Mouse (Mus musculus) left cerebral cortex, adult 8-10 months (tissue): ENCODE data around the gene Usp43. TPM values are rescaled to one million over a fixed set of nuclear protein-coding genes. Genes with fewer than 3 reads are reported as not detected.
A peak's percentile ranks its signal among the peaks of the same experiment; 100 is the strongest.

ENCODE experiments used
- DNase-seq, 2 experiments: peaks; one replicate each; pipeline ENCODE4 v3.0.0; 2022; ENCODE audit warnings: low spot score in 2 of 2
- total RNA-seq, 4 experiments: library from RNA; stranded (reverse); gene quantifications; 2 replicates each; pipeline ENCODE4 v1.2.4; 2022

The Usp43 gene
- total RNA-seq, 4 experiments from 2014 or later = 3.0 to 4.6 (median 3.9) TPM

GRCm38 (mm10) chr11:67903756-67904155 is 18.2 kb downstream of the Usp43 start:
- DNase-seq = no peak

- peak; percentile 42 to 57 for DNase-seq
Observed at GRCm38 (mm10) chr11:67897064-67897560, 24.8 kb downstream of the Usp43 start.

- DNase-seq = no peak
Observed at GRCm38 (mm10) chr11:67895641-67896040, 26.3 kb downstream of the Usp43 start.

- DNase-seq = no peak
Observed at GRCm38 (mm10) chr11:67888521-67888920, 33.4 kb downstream of the Usp43 start.

GRCm38 (mm10) chr11:67885921-67886320 is 36.0 kb downstream of the Usp43 start:
- no peak for DNase-seq

GRCm38 (mm10) chr11:67865521-67866197 is 56.3 kb downstream of the Usp43 start:
- no peak for DNase-seq

GRCm38 (mm10) chr11:67865100-67865499 is 56.9 kb downstream of the Usp43 start:
- DNase-seq = no peak

GRCm38 (mm10) chr11:67861399-67861838 is 60.5 kb downstream of the Usp43 start:
- DNase-seq = no peak

- no peak for DNase-seq
Observed at GRCm38 (mm10) chr11:67860743-67861398, 61.1 kb downstream of the Usp43 start.

- no peak for DNase-seq
Observed at GRCm38 (mm10) chr11:67858518-67858917, 63.4 kb downstream of the Usp43 start.

GRCm38 (mm10) chr11:67855035-67855434 is 66.9 kb downstream of the Usp43 start:
- no peak for DNase-seq

GRCm38 (mm10) chr11:67853996-67854395 is 68.0 kb downstream of the Usp43 start:
- no peak for DNase-seq

GRCm38 (mm10) chr11:67851770-67852169 is 70.2 kb downstream of the Usp43 start:
- DNase-seq = no peak

- no peak for DNase-seq
Observed at GRCm38 (mm10) chr11:67845193-67845592, 76.8 kb downstream of the Usp43 start.

- DNase-seq = no peak
Observed at GRCm38 (mm10) chr11:67839810-67840209, 82.1 kb downstream of the Usp43 start.

- no peak for DNase-seq
Observed at GRCm38 (mm10) chr11:67835408-67836078, 86.4 kb downstream of the Usp43 start.

- DNase-seq = no peak
Observed at GRCm38 (mm10) chr11:67831820-67832219, 90.1 kb downstream of the Usp43 start.

- no peak for DNase-seq
Observed at GRCm38 (mm10) chr11:67829530-67829929, 92.4 kb downstream of the Usp43 start.

GRCm38 (mm10) chr11:67828360-67829059 is 93.4 kb downstream of the Usp43 start:
- DNase-seq = no peak

- peak in 1 of 2 experiments; percentile 57 for DNase-seq
Observed at GRCm38 (mm10) chr11:67821560-67821959, 100.4 kb downstream of the Usp43 start.

GRCm38 (mm10) chr11:67820221-67820620 is 101.7 kb downstream of the Usp43 start:
- no peak for DNase-seq

GRCm38 (mm10) chr11:67819604-67820003 is 102.3 kb downstream of the Usp43 start:
- no peak for DNase-seq
